Mouse (Mus musculus) testis, adult 2 months (tissue): ENCODE results near the gene Mef2b.

Source experiments
- CTCF ChIP-seq: fragments of 200-500 bp; IDR thresholded peaks from 2 replicates; pipeline ENCODE4 v1.5.1; 2012; ENCODE audit warnings: low read depth, mild to moderate bottlenecking, inconsistent platforms, low read length, moderate library complexity; ENCODE audit not compliant: control insufficient read depth, insufficient read depth, insufficient replicate concordance
- POLR2A ChIP-seq: fragments of 200-500 bp; IDR thresholded peaks from 2 replicates; pipeline ENCODE4 v1.6.1; 2012; ENCODE audit warnings: low read depth, mild to moderate bottlenecking, inconsistent platforms, low read length, moderate library complexity; ENCODE audit not compliant: control insufficient read depth

DNA sequence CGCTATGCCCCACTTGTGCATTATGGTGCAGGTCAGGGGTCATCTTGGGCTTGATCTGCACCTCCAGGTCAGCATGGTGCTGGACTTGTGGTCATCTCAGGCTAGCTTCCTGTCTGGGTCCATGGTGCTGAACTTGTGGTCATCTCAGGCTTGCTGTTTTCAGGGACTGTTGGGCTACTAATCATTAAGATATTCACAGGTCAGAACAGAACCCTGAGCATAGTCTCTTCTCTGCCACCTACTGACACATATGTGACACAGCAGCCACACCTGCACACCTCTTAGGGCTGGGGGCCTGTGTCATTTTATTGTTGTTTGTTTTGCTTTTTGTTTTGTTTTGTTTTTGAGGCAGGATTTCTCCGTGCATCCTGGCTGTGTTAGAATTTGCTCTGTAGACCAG is 16.6 kb upstream of the Mef2b start:
- TF ChIP-seq POLR2A (no peak), CTCF (no peak)
